Mouse (Mus musculus) left cerebral cortex, adult 8-10 months (tissue): ENCODE data around the gene Ddost. TPM values are rescaled to one million over a fixed set of nuclear protein-coding genes. Genes with fewer than 3 reads are reported as not detected.

Experiments used
- DNase-seq, 2 experiments: peaks; one replicate each; pipeline ENCODE4 v3.0.0; 2022; ENCODE audit warnings: low spot score in 2 of 2
- total RNA-seq, 4 experiments: library from RNA; stranded (reverse); gene quantifications; 2 replicates each; pipeline ENCODE4 v1.2.4; 2022

Gene Ddost
- 100 to 1,000 TPM in 1 of 4 experiments, 10 to 100 TPM in 3; 92.1 to 102 (median 93.0) TPM for total RNA-seq

DNA sequence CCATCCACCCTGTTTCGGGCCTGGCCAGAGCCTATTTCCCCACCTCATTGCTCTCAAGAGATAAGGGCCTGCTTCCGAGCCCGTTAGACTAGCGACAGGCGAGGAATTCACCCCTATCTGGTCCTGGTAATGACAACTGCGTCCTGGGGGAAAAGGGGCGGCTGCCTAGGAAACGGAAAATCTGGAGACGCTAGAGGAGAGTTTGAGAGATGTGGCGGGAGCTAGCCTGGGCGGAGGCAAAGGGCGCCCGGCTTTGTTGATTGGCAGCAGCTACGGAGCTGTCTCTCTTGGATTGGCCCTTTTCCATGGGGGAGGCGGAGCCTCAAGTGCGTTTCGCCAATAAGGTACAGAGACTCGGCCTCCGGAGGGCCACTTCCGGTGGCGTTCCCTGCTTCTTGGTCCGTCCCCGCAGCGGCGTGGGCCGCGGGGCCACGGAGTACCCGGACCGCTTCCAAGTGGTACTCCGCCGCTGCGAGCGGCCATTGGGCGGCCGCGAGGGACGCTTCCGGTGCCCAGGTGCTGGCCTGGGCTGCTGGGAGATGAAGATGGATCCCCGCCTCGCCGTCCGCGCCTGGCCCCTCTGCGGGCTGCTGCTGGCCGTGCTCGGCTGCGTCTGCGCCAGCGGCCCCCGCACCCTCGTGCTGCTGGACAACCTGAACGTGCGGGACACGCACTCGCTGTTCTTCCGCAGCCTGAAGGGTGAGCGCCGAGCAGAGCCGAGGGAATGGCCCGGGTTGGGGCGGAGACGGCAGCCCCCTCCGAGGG, at the start of gene Ddost:
Gene Ddost (plus strand): TSS at position 391 of the 765 bp plus-strand sequence.
- peak; percentile 91 to 99 for DNase-seq

DNA sequence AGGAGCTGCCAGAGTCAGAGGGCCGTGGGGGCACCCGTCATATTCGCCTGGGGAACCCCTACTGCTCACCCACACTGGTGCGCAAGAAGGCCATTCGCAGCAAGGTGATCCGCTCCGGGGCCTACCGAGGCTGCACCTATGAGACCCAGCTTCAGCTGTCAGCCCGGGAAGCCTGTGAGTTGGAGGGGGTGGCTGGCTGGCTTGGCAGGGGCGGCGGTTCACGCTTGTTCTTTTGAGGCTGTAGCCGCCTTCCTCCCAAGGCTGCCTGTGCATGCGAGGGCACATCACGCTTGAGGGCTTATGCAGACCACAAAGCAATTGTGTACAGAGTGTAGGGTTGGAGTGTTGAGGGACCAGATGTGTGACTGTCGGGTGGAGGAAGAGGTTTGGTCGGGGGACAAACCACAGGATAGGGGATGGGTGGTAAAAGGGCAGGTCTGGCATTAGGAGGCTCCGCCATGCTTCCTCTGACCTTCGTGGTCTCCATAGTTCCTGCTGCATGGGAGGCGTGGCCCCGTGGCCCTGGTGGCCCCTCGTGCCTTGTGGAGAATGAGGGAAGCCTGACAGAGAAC, 47.3 kb upstream of the Ddost start:
- DNase-seq = no peak

GRCm38 (mm10) chr4:138258663-138259062, 45.9 kb upstream of the Ddost start:
- no peak for DNase-seq

GRCm38 (mm10) chr4:138259482-138259881, 45.0 kb upstream of the Ddost start:
- DNase-seq = no peak

GRCm38 (mm10) chr4:138261843-138262681, 42.5 kb upstream of the Ddost start:
- DNase-seq = peak; percentile 84 to 92

- DNase-seq = no peak
These were observed 36.7 kb upstream of the Ddost start for GRCm38 (mm10) chr4:138267869-138268268.

GRCm38 (mm10) chr4:138272011-138272997, 32.2 kb upstream of the Ddost start:
- DNase-seq = peak; percentile 46 to 82

GRCm38 (mm10) chr4:138278346-138278745, 26.2 kb upstream of the Ddost start:
- peak in 1 of 2 experiments; percentile 61 for DNase-seq

GRCm38 (mm10) chr4:138282834-138283233, 21.7 kb upstream of the Ddost start:
- no peak for DNase-seq

GRCm38 (mm10) chr4:138286411-138286810, 18.1 kb upstream of the Ddost start:
- DNase-seq = no peak

DNA sequence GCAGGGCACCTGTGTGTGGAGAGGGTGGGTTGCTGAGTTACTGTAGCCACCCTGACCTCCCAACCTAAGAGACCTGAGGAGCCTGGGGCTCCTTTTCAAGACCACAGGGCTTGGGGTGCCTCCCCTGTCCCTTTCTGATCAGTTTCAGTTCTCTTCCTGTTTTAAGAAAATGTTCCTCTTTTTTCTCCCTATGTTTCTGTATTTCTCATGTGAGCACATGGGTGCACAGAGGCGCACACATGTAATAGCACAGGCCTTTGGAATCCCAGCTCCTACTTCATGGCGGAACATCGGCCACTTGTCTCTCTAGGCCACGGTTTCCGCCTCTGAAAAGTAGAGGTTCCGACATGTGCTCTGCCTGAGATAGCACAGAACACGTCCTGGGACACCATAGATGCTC, 15.8 kb upstream of the Ddost start:
- no peak for DNase-seq

DNA sequence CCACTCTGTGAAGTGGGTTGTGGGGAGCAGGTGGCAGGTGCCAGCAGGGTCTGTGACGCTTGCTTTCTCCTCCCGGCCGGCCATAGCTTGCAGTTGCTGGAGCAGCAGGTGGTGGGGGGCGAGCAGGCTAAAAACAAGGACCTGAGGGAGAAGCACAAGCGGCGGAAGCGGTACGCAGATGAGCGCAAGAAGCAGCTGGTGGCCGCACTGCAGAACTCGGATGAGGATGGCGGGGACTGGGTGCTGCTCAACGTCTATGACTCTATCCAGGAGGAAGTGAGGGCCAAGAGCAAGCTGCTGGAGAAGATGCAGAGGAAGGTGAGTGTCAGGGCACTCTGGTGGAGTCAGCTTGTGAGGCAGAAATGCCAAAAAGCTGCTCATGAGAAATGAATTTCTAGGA, 12.5 kb upstream of the Ddost start:
- no peak for DNase-seq

DNA sequence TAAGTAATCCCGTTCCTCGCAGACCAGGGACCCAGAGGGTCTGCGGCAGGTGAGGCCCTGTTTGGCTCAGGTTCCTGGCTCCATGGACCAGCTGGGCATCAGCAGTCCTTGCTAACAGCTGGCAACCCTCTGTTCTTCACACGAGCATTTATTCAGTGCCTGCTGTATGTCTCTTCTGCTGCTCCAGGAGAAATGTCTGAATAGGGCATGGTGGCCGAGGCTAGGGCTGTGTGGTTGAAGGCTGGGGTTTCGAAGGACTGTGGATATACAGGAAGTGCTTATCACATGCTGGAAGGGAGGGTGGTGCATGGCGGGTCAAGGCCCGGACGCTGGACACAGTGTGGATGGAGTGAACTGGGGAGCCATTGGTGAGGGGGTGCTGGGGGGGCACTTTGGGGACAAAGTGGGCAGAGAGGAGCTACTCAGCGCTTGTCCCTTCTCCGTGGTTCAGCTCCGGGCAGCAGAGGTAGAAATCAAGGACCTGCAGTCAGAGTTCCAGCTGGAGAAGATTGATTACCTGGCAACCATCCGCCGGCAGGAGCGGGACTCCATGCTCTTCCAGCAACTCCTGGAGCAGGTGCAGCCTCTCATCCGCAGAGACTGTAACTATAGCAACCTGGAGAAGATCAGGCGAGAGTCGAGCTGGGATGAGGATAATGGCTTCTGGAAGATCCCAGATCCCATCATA, 11.1 kb upstream of the Ddost start:
- no peak for DNase-seq

GRCm38 (mm10) chr4:138293949-138294550, 10.5 kb upstream of the Ddost start:
- DNase-seq = no peak

DNA sequence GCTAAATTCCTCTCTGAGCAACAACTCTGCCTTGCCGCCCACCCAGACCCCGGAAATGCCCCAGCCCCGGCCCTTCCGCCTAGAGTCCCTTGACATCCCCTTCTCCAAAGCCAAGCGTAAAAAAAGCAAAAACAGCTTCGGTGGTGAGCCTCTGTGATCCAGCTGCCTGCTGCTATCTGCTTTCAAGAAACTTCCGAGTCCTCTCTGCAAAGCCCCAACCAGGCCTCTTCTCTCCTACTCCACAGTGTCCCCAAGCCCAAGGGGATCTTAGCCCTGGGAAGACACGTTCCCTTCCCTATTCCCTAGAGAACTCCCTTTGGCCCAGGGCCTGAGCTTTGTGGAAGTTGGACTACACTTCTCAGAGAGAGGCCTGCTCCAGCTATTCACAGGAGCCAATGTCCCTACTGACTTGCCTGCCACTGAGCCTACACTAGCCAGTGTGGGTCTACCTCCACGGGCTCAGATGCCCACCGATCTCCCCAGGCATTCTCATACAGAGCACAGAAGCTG, 3.2 kb upstream of the Ddost start:
- DNase-seq = no peak

- DNase-seq = no peak
These were observed 1.5 kb upstream of the Ddost start for GRCm38 (mm10) chr4:138303011-138303410.

DNA sequence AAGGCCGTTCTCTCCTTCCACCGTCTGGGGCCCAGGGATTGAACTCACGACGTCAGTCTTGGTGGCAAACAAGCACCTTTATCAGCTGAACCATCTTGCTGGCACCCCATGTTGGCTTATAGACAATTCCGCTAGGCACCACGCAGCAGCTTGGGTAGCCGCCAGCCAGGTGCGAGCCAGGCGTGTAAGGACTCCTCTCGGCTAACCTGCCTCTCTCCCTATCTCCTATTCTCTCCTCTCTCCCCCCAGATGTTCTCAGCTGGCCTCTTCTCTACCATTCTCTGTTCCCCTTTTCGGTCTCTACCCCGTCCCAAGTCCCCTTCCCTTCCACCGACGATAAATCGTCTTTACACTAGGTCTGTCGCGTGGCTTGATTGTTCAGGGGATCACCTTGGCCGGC, 788 bp upstream of the Ddost start:
- no peak for DNase-seq

DNA sequence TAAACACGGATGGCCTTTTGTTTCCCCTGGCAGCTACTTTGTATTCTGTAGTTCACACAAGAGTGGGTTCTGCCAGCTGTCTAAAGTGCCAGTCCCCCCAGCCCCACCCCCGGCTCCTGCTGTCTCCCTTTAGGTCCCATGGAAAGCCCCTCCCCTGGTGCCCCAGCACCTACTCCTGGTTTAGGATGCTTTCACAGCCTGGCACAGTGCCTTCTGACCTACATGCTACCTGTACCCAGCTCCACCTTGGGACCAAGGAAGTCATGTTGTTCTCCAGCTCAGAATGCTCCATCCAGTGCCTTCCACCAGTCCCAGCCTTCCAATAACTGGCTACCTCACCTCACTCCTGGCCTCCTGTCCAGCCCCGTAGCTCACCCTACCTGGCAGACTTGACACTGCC, 2.5 kb downstream of the Ddost start:
- no peak for DNase-seq

DNA sequence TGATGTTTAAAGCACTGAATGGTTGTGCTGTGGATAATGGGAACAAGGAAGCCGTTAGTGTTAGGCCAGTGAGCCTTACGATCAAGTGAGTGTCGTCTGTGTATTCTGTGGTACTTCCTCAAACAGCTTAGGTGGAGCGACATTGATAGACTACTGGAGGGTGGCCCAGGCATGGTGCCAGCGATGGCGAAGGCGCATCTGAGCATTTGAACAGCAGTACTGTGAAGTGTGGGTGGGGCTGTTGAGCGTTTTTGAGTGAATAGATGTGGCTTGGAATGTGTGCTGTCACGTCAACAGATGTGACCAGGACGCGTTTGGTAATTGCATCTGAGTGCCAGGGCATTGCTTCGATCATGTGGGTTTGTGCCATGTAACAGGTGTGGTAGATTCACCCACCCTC, 3.2 kb downstream of the Ddost start:
- no peak for DNase-seq
